Mouse (Mus musculus): ENCODE results near the gene Asl.

Gene Asl

DNA sequence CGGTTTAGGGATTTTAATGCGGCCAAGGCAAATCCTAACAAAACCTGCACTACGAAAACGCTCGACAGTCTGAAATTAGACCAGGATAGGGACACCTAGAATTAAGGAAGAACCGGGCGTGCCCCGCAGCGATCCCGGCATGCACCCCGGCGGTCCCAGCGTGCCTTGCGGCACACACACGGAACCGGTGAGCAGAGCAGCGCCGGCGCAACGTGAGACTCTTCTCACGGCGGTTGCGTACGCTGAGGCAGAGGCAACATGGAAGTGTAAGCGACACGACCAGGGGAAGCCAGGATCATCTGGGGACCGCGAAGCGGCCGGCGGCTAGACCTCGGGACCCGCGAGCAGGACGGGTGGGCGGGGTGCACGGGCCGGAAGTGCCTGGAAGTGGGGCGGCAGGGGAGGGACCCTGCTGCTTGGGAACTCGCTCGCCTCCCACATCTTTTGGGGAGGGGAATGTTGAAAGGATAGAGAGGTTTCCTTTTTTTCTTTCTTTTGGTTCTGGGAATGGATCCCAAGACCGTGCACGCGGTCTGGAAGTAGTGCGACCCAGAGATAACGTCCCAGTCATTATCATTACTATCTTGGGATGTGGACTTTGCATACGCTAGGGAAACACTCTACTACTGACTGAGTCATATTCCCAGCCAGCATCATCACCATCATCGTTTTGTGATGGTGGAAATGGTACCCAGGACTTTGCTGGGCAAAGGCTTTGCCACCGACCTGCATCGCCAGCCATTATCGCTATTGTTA is at the start of gene Asl, which contains the start of gene Crcp:
Gene Asl (minus strand): TSS at position 106 of the 756 bp plus-strand sequence.
Gene Crcp (plus strand): TSS at position 149 of the 756 bp plus-strand sequence.
- peak; percentile 63 for DNase-seq (ENCODE audit: low read depth)

- DNase-seq (ENCODE audit: low read depth): no peak
Measured at GRCm38 (mm10) chr5:130078834-130079156, 49.7 kb upstream of the Asl start.

DNA sequence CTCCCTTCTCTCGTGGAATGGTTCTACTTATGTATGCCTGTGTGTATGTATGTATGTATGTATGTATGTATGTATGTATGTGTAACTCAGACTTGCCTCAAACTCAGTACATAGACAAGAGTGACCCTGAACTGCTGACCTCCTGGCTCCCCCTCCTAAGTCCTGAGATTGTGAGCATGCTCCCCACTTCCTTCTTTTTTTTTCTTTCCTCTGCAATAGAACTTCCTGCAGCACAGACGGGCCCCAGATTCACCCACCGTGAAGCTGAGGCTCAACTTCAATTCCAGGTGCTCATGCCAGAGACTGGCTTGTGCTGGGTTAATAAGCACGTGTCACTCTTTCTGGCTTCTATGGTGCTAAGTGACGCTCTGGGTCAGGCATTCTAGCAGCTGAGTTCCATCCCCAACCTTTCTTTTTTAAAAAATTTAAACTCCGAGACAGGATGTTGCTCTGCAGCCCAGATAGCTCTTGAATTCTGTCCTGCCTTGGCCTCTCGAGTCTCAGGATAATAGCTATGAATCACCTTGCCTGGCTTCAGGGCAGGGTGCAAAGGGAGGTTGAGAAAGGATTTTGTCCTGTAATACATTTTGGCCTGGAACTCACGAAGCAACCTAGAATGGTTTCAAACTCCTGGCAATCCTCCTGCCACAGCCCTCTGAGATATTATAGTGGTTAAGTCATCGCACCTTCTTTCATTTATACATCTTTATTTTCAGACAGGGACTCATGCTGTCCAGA is 49.2 kb upstream of the Asl start:
- no peak for DNase-seq (ENCODE audit: low read depth)

DNA sequence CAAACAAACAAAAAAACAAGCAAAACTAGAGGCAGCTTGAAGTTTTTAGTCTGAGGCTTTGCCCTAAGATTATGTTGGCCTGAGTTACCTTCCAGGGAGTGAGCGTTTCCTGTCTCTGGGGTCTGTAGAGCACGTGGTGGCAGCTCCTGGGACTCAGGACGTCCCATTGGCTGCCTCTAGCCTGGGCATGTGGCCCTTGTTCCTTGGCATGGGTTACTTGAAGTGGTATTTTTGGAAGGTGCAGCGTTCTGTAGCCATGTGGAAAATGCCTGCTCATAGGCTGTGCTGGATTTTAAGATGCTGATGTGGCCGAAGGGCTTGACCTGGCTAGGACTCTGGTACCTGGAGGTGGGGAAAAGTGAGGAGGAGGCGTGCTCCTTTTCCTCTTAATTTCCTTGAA is 47.3 kb upstream of the Asl start:
- DNase-seq (ENCODE audit: low read depth): no peak

GRCm38 (mm10) chr5:130074491-130074890 is 45.4 kb upstream of the Asl start:
- DNase-seq (ENCODE audit: low read depth): no peak

DNA sequence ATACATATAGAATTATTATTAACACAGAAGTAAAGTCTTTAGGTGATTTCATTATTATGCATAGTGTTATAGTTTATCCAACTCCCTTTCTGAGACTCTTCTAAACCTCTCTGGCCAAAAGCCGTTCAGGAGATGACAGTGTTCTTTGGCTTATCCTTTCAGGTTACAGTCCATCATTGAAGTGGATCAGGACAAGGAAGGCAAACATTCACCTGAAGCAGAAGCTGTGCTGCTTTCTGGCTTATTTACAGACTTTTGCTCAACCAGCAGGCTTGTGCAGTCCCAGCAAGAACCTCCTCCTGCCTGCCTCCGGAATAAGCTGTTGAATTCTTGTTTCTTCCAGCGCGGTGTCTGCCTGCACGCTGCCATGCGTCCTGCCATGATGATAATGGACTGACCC is 44.0 kb upstream of the Asl start, which contains the start of gene Tpst1:
Gene Tpst1 (plus strand): TSS at position 301 of the 400 bp plus-strand sequence.
- DNase-seq (ENCODE audit: low read depth): no peak

GRCm38 (mm10) chr5:130067841-130068264 is 38.8 kb upstream of the Asl start:
- peak; percentile 57 for DNase-seq (ENCODE audit: low read depth)

- peak; percentile 29 for DNase-seq (ENCODE audit: low read depth)
Measured at GRCm38 (mm10) chr5:130065579-130065978, 36.5 kb upstream of the Asl start.

GRCm38 (mm10) chr5:130063760-130064159 is 34.7 kb upstream of the Asl start:
- DNase-seq (ENCODE audit: low read depth): no peak

DNA sequence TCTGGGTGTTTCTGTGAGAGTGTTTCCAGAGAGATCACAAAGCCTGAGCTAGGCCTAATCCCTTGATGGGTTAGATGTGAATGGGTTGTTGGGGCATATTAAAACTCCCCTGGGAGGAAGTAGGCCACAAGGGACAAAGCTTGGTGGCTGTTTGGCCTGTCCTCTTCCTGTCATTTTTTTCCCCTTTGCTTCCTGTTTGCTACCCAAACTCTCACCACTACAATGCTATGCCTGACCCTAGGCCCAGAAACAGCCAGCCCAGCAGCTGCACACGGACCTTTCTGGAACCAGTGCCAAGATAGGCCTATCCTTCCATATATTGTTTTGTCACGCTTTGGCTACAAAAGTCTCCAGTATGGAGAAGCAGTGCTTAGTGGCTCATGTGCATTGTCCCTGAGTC is 33.0 kb upstream of the Asl start:
- no peak for DNase-seq (ENCODE audit: low read depth)

- DNase-seq (ENCODE audit: low read depth): no peak
Measured at GRCm38 (mm10) chr5:130060329-130060665, 31.2 kb upstream of the Asl start.

DNA sequence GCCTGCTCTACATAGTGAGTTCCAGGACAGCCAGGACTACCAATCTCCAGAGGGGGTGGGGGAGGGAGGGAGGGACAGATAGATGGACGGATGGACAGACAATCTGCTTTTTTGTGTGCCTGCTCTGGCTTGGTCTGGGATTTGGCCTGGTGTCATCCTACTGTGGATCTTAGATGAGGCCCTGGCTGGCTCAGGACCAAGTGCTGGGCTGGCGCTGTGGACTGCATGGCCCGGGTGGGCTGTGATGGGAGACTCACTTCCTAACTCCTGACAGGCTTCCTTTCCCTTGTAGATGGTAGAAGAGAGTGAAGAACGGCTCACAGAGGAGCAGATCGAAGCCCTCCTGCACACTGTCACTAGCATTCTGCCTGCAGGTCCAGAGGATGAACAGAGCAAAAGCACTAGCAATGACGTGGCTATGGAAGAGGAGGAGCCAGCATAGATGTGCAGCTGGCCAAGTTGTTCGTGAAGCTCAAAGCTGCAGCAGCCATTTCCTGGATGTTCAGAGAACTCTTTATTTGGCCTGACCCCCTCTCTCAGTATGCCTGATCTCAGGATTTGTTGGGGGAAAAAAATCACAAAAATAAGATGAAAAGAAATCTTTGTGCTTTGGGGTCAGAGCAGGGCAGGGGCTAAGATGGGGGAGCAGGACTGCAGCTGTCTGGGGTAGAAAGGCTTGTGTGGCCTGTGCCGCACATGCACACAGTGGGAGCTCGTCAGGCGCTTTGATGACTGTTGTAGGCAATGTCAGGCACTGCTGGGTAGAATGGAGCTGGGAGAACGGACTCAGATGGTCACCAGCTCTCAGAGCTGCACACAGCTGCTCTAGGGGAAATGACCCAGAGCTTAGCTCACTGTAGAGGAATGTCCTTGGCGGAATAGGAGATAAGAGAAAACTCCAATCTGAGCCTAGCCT is 30.6 kb upstream of the Asl start:
- DNase-seq (ENCODE audit: low read depth): no peak

GRCm38 (mm10) chr5:130056303-130056702 is 27.3 kb upstream of the Asl start:
- no peak for DNase-seq (ENCODE audit: low read depth)

GRCm38 (mm10) chr5:130055688-130056087 is 26.6 kb upstream of the Asl start:
- no peak for DNase-seq (ENCODE audit: low read depth)

GRCm38 (mm10) chr5:130052955-130053354 is 23.9 kb upstream of the Asl start:
- no peak for DNase-seq (ENCODE audit: low read depth)

DNA sequence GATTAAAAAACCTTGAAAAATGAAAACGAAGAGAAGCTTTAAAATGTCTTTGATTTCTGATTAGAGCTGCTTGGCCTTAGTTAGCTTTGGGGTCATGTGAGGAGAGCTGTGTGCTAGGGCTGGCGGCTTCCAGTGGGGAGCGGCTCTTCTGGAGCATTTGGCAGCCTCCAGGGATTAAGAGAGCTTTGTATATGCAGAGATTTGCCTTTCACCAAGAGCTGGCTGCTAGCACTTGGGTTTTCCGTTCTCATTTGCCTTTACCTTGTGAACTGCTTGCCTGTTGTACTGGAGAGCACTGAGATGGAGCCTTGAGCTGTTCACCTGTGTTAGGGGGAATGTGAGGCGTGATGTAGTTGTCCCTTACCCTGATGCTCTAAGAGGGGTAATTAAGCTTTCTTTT is 23.5 kb upstream of the Asl start:
- DNase-seq (ENCODE audit: low read depth): no peak

DNA sequence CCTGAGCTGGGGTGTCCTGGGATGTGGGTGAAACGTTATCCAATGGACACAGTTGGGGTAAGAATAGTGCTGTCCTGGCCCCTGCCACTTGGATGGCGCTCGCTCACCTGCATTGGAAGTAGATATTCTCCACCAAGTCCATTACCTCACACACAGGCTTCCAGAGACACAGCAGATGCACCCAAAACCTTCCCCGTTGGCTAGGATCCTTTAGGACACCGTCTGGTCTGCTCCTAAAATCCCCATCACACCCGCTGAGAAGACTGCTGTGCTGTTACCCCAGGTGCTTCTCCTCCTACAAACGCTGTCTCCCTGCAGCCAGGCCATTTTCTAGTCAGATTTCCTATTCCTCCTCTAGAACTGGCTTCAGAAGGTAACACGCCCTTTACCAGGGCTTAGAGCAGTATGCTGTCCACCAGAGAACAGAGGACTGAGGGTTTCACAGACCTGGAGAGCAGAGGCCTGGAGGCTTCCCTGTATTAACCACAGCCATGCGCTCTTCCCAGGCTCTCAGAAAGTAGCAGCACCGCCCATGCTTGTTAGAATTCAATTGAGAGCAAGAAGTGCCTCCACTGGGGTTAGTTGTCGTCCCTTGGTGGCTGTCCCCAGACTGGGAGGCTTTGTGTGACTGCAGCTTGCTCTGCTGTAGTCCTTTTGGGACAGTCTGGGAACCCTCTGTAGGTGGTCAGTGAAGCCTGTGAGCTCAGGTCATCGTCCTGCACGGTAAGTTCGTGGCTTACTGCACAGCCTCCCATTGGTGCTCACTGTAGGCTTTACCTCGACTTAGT is 22.2 kb upstream of the Asl start:
- no peak for DNase-seq (ENCODE audit: low read depth)

GRCm38 (mm10) chr5:130050416-130050815 is 21.4 kb upstream of the Asl start:
- DNase-seq (ENCODE audit: low read depth): no peak

- no peak for DNase-seq (ENCODE audit: low read depth)
Measured at GRCm38 (mm10) chr5:130048786-130049520, 19.9 kb upstream of the Asl start.

DNA sequence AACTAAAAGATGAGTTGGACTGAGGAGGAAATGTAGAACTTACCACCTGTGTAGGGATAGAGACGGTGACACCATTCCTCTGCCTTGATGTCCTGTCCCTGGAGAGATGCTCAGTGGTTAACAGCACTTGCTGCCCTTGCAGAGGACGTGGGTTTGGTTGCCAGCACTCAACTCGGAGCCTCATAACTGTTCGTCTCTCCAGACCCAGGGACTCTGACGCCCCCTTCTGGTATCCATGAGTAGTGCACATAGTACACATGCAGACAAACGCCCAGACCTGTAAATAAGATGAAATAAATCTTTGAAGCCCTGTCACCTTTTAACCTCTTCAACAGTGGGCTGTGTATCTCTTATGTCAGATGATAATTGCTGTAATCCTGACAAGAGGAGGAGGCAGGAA is 18.0 kb upstream of the Asl start:
- no peak for DNase-seq (ENCODE audit: low read depth)

GRCm38 (mm10) chr5:130046589-130046988 is 17.5 kb upstream of the Asl start:
- no peak for DNase-seq (ENCODE audit: low read depth)
